Mouse (Mus musculus): ENCODE measurements around the gene Slc38a4. TPM values are rescaled to one million over a fixed set of nuclear protein-coding genes. Genes with fewer than 3 reads are reported as not detected.

Gene Slc38a4
- total and polyA plus RNA-seq, 3 experiments = under 0.01 TPM; not detected in 2

DNA sequence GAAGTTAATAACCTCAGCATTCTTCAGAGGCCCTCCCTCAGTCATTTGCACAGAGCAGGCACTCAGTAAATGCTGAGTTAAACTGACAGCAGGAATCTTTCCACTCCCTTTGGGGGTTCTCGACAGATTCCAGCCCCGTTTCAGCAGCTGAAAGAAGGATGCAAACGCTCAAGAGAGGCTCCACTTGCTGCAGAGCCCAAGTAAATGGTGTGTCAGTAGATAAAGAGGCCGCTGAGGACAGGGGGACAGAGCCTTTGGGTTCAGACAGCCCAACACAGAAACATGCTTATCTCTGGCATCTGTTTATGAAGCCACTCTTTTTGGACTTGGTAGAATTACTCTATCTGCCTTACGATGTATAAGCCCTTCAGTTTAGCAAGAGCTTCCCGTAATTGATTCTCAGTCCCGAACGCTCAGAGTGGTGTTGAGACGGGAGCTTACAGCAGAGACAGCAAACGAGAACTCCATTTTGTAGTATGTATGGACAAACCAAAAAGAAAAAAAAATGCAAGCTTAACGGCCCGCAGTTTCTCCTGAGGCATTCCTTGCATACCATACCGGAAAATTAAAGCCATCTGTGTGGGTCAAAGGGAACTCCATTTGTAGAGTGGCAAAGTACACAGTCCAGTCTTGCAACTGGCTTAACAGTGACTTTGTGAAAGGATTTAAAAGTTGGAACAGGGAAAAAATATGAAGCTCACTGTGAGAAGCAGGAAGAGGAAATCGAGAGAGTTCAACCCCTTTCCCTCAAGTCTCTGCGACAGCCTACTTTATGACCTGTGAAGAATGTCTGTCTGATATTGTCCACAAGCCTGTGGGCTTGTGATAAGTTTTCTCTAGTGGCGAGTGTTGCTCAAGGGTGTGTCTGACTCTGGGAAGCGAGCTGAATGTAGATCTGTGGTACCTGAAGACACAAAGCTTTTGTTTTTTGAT is 55.2 kb downstream of the Slc38a4 start:
- Histone ChIP-seq H3K4me3 (ENCODE audit: low read depth, low read length) (no peak overlapping the region), H3K4me1 (ENCODE audit: insufficient read depth, low read depth, low read length) (no peaks in the 10 kb centered on the region), H3K27me3 (ENCODE audit: insufficient read depth, low read length) (no peaks in the 10 kb centered on the region), H3K9me3 (replicated peaks) (peaks cover 58% of the 10 kb centered on the region), H3K36me3 (replicated peaks) (no peaks in the 10 kb centered on the region)
- no peak for TF ChIP-seq CTCF (IDR thresholded peaks at IDR 0.05; ENCODE audit: low read depth, low read length)
- no peak for TF ChIP-seq POLR2AphosphoS5 (IDR thresholded peaks at IDR 0.05; ENCODE audit: insufficient replicate concordance, low read depth, low read length)
- no peak for TF ChIP-seq GATA1 (IDR thresholded peaks at IDR 0.05; ENCODE audit: borderline replicate concordance, low read length)
- no peak for TF ChIP-seq GATA2 (IDR thresholded peaks at IDR 0.05; ENCODE audit: borderline replicate concordance, low read depth, low read length)
- no peak for TF ChIP-seq TAL1 (conservative IDR thresholded peaks at IDR 0.05; ENCODE audit: low read depth, low read length)
- ATAC-seq (ENCODE audit: extremely low read depth, insufficient number of reproducible peaks, low FRiP score, poor library complexity, severe bottlenecking) (no peak), DNase-seq (ENCODE audit: low spot score) (no peak)

DNA sequence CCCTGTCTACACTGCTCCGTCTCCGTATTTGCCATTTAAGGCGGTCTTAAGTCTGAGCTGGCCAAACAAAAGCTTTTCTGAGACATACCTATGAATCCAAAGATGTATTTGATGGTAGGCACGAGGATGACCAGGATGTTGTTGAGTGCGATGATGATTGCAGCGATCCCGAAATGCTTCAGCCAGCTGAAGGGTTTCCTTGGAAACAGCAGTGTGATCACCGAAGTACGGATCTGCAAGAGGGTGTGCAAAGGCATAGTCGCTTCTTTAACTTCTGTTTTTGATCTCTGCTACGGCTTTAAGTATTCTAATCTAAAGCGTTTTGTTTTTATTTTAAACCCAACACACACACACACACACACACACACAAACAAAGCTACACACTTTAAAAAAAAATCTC is 56.4 kb downstream of the Slc38a4 start:
- TF ChIP-seq POLR2AphosphoS5 (IDR thresholded peaks at IDR 0.05; ENCODE audit: insufficient replicate concordance, low read depth, low read length) (no peak), GATA2 (IDR thresholded peaks at IDR 0.05; ENCODE audit: borderline replicate concordance, low read depth, low read length) (no peak), CTCF (IDR thresholded peaks at IDR 0.05; ENCODE audit: low read depth, low read length) (no peak), TAL1 (conservative IDR thresholded peaks at IDR 0.05; ENCODE audit: low read depth, low read length) (no peak), GATA1 (IDR thresholded peaks at IDR 0.05; ENCODE audit: borderline replicate concordance, low read length) (no peak)
- ATAC-seq (ENCODE audit: extremely low read depth, insufficient number of reproducible peaks, low FRiP score, poor library complexity, severe bottlenecking) (no peak), DNase-seq (ENCODE audit: low spot score) (no peak)
- Histone ChIP-seq H3K9me3 (replicated peaks) (peaks cover 57% of the 10 kb centered on the region), H3K4me1 (ENCODE audit: insufficient read depth, low read depth, low read length) (no peaks in the 10 kb centered on the region), H3K36me3 (replicated peaks) (no peaks in the 10 kb centered on the region), H3K4me3 (ENCODE audit: low read depth, low read length) (no peak overlapping the region), H3K27me3 (ENCODE audit: insufficient read depth, low read length) (no peaks in the 10 kb centered on the region)

- TF ChIP-seq GATA2 (IDR thresholded peaks at IDR 0.05; ENCODE audit: borderline replicate concordance, low read depth, low read length) (no peak), TAL1 (conservative IDR thresholded peaks at IDR 0.05; ENCODE audit: low read depth, low read length) (no peak), CTCF (IDR thresholded peaks at IDR 0.05; ENCODE audit: low read depth, low read length) (no peak), GATA1 (IDR thresholded peaks at IDR 0.05; ENCODE audit: borderline replicate concordance, low read length) (no peak), POLR2AphosphoS5 (IDR thresholded peaks at IDR 0.05; ENCODE audit: insufficient replicate concordance, low read depth, low read length) (no peak)
- no peak overlapping the region for H3K4me3 ChIP-seq (ENCODE audit: low read depth, low read length)
- no peaks in the 10 kb centered on the region for H3K36me3 ChIP-seq (replicated peaks)
- ATAC-seq (ENCODE audit: extremely low read depth, insufficient number of reproducible peaks, low FRiP score, poor library complexity, severe bottlenecking) (no peak), DNase-seq (ENCODE audit: low spot score) (no peak)
- H3K9me3 ChIP-seq (replicated peaks) = peaks cover 39% of the 10 kb centered on the region
- H3K4me1 ChIP-seq (ENCODE audit: insufficient read depth, low read depth, low read length) = no peaks in the 10 kb centered on the region
- no peaks in the 10 kb centered on the region for H3K27me3 ChIP-seq (ENCODE audit: insufficient read depth, low read length)
Measured at GRCm38 (mm10) chr15:96985618-96986017, 70.1 kb downstream of the Slc38a4 start.

- peaks cover 31% of the 10 kb centered on the region for H3K9me3 ChIP-seq (replicated peaks)
- H3K27me3 ChIP-seq (ENCODE audit: insufficient read depth, low read length) = no peaks in the 10 kb centered on the region
- DNase-seq (ENCODE audit: low spot score) (no peak), ATAC-seq (ENCODE audit: extremely low read depth, insufficient number of reproducible peaks, low FRiP score, poor library complexity, severe bottlenecking) (no peak)
- no peak overlapping the region for H3K4me3 ChIP-seq (ENCODE audit: low read depth, low read length)
- H3K36me3 ChIP-seq (replicated peaks) = no peaks in the 10 kb centered on the region
- TF ChIP-seq CTCF (IDR thresholded peaks at IDR 0.05; ENCODE audit: low read depth, low read length) (no peak), GATA2 (IDR thresholded peaks at IDR 0.05; ENCODE audit: borderline replicate concordance, low read depth, low read length) (no peak), TAL1 (conservative IDR thresholded peaks at IDR 0.05; ENCODE audit: low read depth, low read length) (no peak), POLR2AphosphoS5 (IDR thresholded peaks at IDR 0.05; ENCODE audit: insufficient replicate concordance, low read depth, low read length) (no peak), GATA1 (IDR thresholded peaks at IDR 0.05; ENCODE audit: borderline replicate concordance, low read length) (no peak)
- no peaks in the 10 kb centered on the region for H3K4me1 ChIP-seq (ENCODE audit: insufficient read depth, low read depth, low read length)
Measured at GRCm38 (mm10) chr15:96983581-96984330, 72.0 kb downstream of the Slc38a4 start.

GRCm38 (mm10) chr15:96975125-96975524 is 80.6 kb downstream of the Slc38a4 start:
- TF ChIP-seq CTCF (IDR thresholded peaks at IDR 0.05; ENCODE audit: low read depth, low read length) (no peak), GATA1 (IDR thresholded peaks at IDR 0.05; ENCODE audit: borderline replicate concordance, low read length) (no peak), GATA2 (IDR thresholded peaks at IDR 0.05; ENCODE audit: borderline replicate concordance, low read depth, low read length) (no peak), TAL1 (conservative IDR thresholded peaks at IDR 0.05; ENCODE audit: low read depth, low read length) (no peak), POLR2AphosphoS5 (IDR thresholded peaks at IDR 0.05; ENCODE audit: insufficient replicate concordance, low read depth, low read length) (no peak)
- DNase-seq (ENCODE audit: low spot score) = no peak
- ATAC-seq (ENCODE audit: extremely low read depth, insufficient number of reproducible peaks, low FRiP score, poor library complexity, severe bottlenecking) = no peak
- H3K9me3 ChIP-seq (replicated peaks) = peaks cover 57% of the 10 kb centered on the region
- no peaks in the 10 kb centered on the region for H3K36me3 ChIP-seq (replicated peaks)
- no peaks in the 10 kb centered on the region for H3K4me1 ChIP-seq (ENCODE audit: insufficient read depth, low read depth, low read length)
- no peak overlapping the region for H3K4me3 ChIP-seq (ENCODE audit: low read depth, low read length)
- no peaks in the 10 kb centered on the region for H3K27me3 ChIP-seq (ENCODE audit: insufficient read depth, low read length)

DNA sequence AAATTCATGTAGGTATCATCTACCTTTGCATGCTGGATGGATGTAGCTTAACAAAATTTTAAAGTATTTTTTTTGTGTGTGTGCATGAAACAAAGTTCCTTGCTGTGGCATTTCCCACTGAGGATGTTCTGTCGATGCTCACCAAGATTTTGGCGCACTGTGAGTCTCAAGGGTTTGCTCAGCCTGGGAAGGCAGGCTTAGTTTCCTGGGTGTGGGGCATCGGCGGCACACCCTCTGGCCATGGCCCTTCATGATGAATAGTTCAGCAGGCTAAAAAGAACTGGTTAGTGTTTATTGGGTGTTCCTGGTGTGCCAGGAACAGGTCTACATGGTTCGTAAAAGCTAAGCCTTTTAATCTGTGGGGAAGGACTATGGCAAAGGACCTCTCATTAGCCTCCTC is 81.6 kb downstream of the Slc38a4 start:
- peaks cover 60% of the 10 kb centered on the region for H3K9me3 ChIP-seq (replicated peaks)
- ATAC-seq (ENCODE audit: extremely low read depth, insufficient number of reproducible peaks, low FRiP score, poor library complexity, severe bottlenecking) = no peak
- H3K27me3 ChIP-seq (ENCODE audit: insufficient read depth, low read length) = no peaks in the 10 kb centered on the region
- TF ChIP-seq GATA2 (IDR thresholded peaks at IDR 0.05; ENCODE audit: borderline replicate concordance, low read depth, low read length) (no peak), CTCF (IDR thresholded peaks at IDR 0.05; ENCODE audit: low read depth, low read length) (no peak), POLR2AphosphoS5 (IDR thresholded peaks at IDR 0.05; ENCODE audit: insufficient replicate concordance, low read depth, low read length) (no peak), GATA1 (IDR thresholded peaks at IDR 0.05; ENCODE audit: borderline replicate concordance, low read length) (no peak), TAL1 (conservative IDR thresholded peaks at IDR 0.05; ENCODE audit: low read depth, low read length) (no peak)
- H3K4me3 ChIP-seq (ENCODE audit: low read depth, low read length) = no peak overlapping the region
- no peaks in the 10 kb centered on the region for H3K36me3 ChIP-seq (replicated peaks)
- H3K4me1 ChIP-seq (ENCODE audit: insufficient read depth, low read depth, low read length) = no peaks in the 10 kb centered on the region
- DNase-seq (ENCODE audit: low spot score) = no peak

Measured in G1E (cell line).